Mouse (Mus musculus) midbrain, embryonic 16.5 days (tissue): ENCODE measurements around the gene Ptprt. TPM values are rescaled to one million over a fixed set of nuclear protein-coding genes. Genes with fewer than 3 reads are reported as not detected.
A peak's percentile ranks its signal among the peaks of the same experiment; 100 is the strongest.
"Not testable (repeated sequence)": the region's sequence is repeated elsewhere in the genome, so short reads cannot be mapped to it uniquely, and the experiment has no call there.

Experiments used
- ATAC-seq: fragments of 200-750 bp; cut with Nextera tagmentation; 2 replicates; pipeline ENCODE4 v1.8.0; 2017; ENCODE audit warnings: moderate TSS enrichment
- H3K27ac ChIP-seq: fragments of 300-500 bp; sonication (generic); 2 replicates; pipeline ENCODE4 v1.5.1; 2014; ENCODE audit warnings: mild to moderate bottlenecking, low read length, mixed read lengths
- H3K27me3 ChIP-seq: fragments of 300-500 bp; sonication (generic); 2 replicates; pipeline ENCODE4 v1.6.1; 2014; ENCODE audit warnings: low read depth, low read length, mixed read lengths; ENCODE audit not compliant: control insufficient read depth, insufficient read depth
- H3K36me3 ChIP-seq: fragments of 300-500 bp; sonication (generic); 2 replicates; pipeline ENCODE4 v1.6.1; 2014; ENCODE audit warnings: mild to moderate bottlenecking, low read length, moderate library complexity, mixed read lengths; ENCODE audit not compliant: control insufficient read depth, insufficient read depth
- H3K4me1 ChIP-seq: fragments of 300-500 bp; sonication (generic); 2 replicates; pipeline ENCODE4 v1.6.1; 2014; ENCODE audit warnings: mild to moderate bottlenecking, low read length, mixed read lengths; ENCODE audit not compliant: control insufficient read depth, insufficient read depth
- H3K4me2 ChIP-seq: fragments of 300-500 bp; sonication (generic); 2 replicates; pipeline ENCODE4 v1.6.1; 2014; ENCODE audit warnings: mild to moderate bottlenecking, low read length, mixed read lengths
- H3K4me3 ChIP-seq: fragments of 300-500 bp; sonication (generic); 2 replicates; pipeline ENCODE4 v1.5.1; 2014; ENCODE audit warnings: low read depth, mild to moderate bottlenecking, low read length, moderate library complexity, mixed read lengths
- H3K9ac ChIP-seq: fragments of 300-500 bp; sonication (generic); 2 replicates; pipeline ENCODE4 v1.6.1; 2014; ENCODE audit warnings: low read depth, low read length, mixed read lengths
- H3K9me3 ChIP-seq: fragments of 300-500 bp; sonication (generic); replicated peaks from 2 replicates; pipeline ENCODE4 v1.6.1; 2014; ENCODE audit warnings: mild to moderate bottlenecking, low read length, mixed read lengths; ENCODE audit not compliant: control insufficient read depth, poor library complexity, severe bottlenecking
- WGBS: fragments of 180-500 bp; shearing (Covaris S2); extraction: QIAGEN DNeasy Blood & Tissue Kit; methylation state at CpG from one replicate; pipeline ENCODE4 v1.1.7; 2014; 5-methylcytosine and 5-hydroxymethylcytosine counted together
- polyA plus RNA-seq: library from polyadenylated mRNA; unstranded; fragments of >200 nt; fragmentation: Nextera tagmentation; extraction: Ambion mirVana; gene quantifications from 2 replicates; pipeline ENCODE4 v1.2.1, GENCODE M21; 2015

Ptprt gene
- polyA plus RNA-seq, 1 experiment from 2014 or later, result 12.4 TPM

GRCm38 (mm10) chr2:161547318-161547717 lies 1113.6 kb downstream of the Ptprt start:
- peak; percentile 75 for ATAC-seq
- H3K4me1 ChIP-seq, result no peaks in the 10 kb centered on the region; the same call in 1 of the 2 replicates
- no peak overlapping the region for H3K4me3 ChIP-seq
- H3K4me2 ChIP-seq, result no peak overlapping the region
- H3K27ac ChIP-seq, result no peak overlapping the region
- no peaks in the 10 kb centered on the region for H3K27me3 ChIP-seq
- no peaks in the 10 kb centered on the region for H3K36me3 ChIP-seq
- H3K9ac ChIP-seq, result no peak overlapping the region
- WGBS, result 46% methylated on average over 5 of the region's 5 CpGs
- no peaks in the 10 kb centered on the region for H3K9me3 ChIP-seq

GRCm38 (mm10) chr2:161545406-161545805 lies 1115.5 kb downstream of the Ptprt start:
- WGBS, result 92% methylated on average over 4 of the region's 4 CpGs
- no peak overlapping the region for H3K4me2 ChIP-seq
- H3K9me3 ChIP-seq, result no peaks in the 10 kb centered on the region
- no peak overlapping the region for H3K9ac ChIP-seq
- no peak overlapping the region for H3K27ac ChIP-seq
- ATAC-seq, result no peak
- H3K27me3 ChIP-seq, result no peaks in the 10 kb centered on the region
- no peak overlapping the region for H3K4me3 ChIP-seq
- H3K36me3 ChIP-seq, result no peaks in the 10 kb centered on the region
- H3K4me1 ChIP-seq, result no peaks in the 10 kb centered on the region; the same call in 1 of the 2 replicates

GRCm38 (mm10) chr2:161534151-161534550 lies 1126.8 kb downstream of the Ptprt start:
- H3K36me3 ChIP-seq, result 0 out of 2 replicates have a peak, but pooled peaks cover 2% of the 10 kb centered on the region
- no peak overlapping the region for H3K9ac ChIP-seq
- no peak overlapping the region for H3K4me3 ChIP-seq
- H3K9me3 ChIP-seq, result no peaks in the 10 kb centered on the region
- 94% methylated on average over 7 of the region's 7 CpGs for WGBS
- H3K27me3 ChIP-seq, result no peaks in the 10 kb centered on the region
- no peak for ATAC-seq
- no peak overlapping the region for H3K27ac ChIP-seq
- H3K4me1 ChIP-seq, result no peaks in the 10 kb centered on the region
- H3K4me2 ChIP-seq, result no peak overlapping the region

GRCm38 (mm10) chr2:161527192-161527591 lies 1133.8 kb downstream of the Ptprt start:
- H3K36me3 ChIP-seq, result no peaks in the 10 kb centered on the region
- no peak for ATAC-seq
- WGBS, result 80% methylated on average over 1 of the region's 1 CpGs

GRCm38 (mm10) chr2:161519671-161520070 lies 1141.3 kb downstream of the Ptprt start:
- WGBS, result 72% methylated on average over 2 of the region's 2 CpGs
- Histone ChIP-seq H3K27me3 (no peaks in the 10 kb centered on the region), H3K27ac (no peak overlapping the region), H3K9ac (no peak overlapping the region), H3K4me2 (no peak overlapping the region), H3K4me3 (no peak overlapping the region), H3K4me1 (no peaks in the 10 kb centered on the region), H3K36me3 (no peaks in the 10 kb centered on the region), H3K9me3 (no peaks in the 10 kb centered on the region)
- no peak for ATAC-seq

More at GRCm38 (mm10) chr2:161527192-161527591, 1133.8 kb downstream of the Ptprt start:
- no peak overlapping the region for H3K27ac ChIP-seq
- H3K9me3 ChIP-seq, result no peaks in the 10 kb centered on the region
- H3K9ac ChIP-seq, result no peak overlapping the region
- no peak overlapping the region for H3K4me3 ChIP-seq
- no peaks in the 10 kb centered on the region for H3K27me3 ChIP-seq
- no peaks in the 10 kb centered on the region for H3K4me1 ChIP-seq
- no peak overlapping the region for H3K4me2 ChIP-seq

- H3K27me3 ChIP-seq, result no peaks in the 10 kb centered on the region
- no peak overlapping the region for H3K9ac ChIP-seq
- H3K9me3 ChIP-seq, result no peaks in the 10 kb centered on the region
- WGBS, result 43% methylated on average over 5 of the region's 5 CpGs
- H3K36me3 ChIP-seq, result no peaks in the 10 kb centered on the region
- no peak overlapping the region for H3K4me3 ChIP-seq
- ATAC-seq, result no peak
- no peaks in the 10 kb centered on the region for H3K4me1 ChIP-seq
- no peak overlapping the region for H3K27ac ChIP-seq
- H3K4me2 ChIP-seq, result no peak overlapping the region
These were observed 1144.0 kb downstream of the Ptprt start for GRCm38 (mm10) chr2:161516921-161517320.

GRCm38 (mm10) chr2:161513256-161513655 lies 1147.7 kb downstream of the Ptprt start:
- no peak overlapping the region for H3K4me3 ChIP-seq
- H3K9me3 ChIP-seq, result no peaks in the 10 kb centered on the region
- peaks cover 12% of the 10 kb centered on the region for H3K4me1 ChIP-seq
- H3K9ac ChIP-seq, result no peak overlapping the region
- 81% methylated on average over 1 of the region's 1 CpGs for WGBS
- H3K4me2 ChIP-seq, result no peak overlapping the region
- no peaks in the 10 kb centered on the region for H3K27me3 ChIP-seq
- no peak overlapping the region for H3K27ac ChIP-seq
- no peak for ATAC-seq
- H3K36me3 ChIP-seq, result no peaks in the 10 kb centered on the region

GRCm38 (mm10) chr2:161511880-161512570 lies 1148.9 kb downstream of the Ptprt start:
- 27% methylated on average over 5 of the region's 15 CpGs for WGBS
- H3K9me3 ChIP-seq, H3K27ac ChIP-seq, H3K27me3 ChIP-seq, H3K4me2 ChIP-seq, H3K9ac ChIP-seq, H3K4me3 ChIP-seq, H3K36me3 ChIP-seq: not testable (repeated sequence)
- H3K4me1 ChIP-seq, result peaks cover 12% of the 10 kb centered on the region
- peak; percentile 70 for ATAC-seq

- Histone ChIP-seq H3K9me3 (no peaks in the 10 kb centered on the region), H3K9ac (peak overlapping the region; percentile 50), H3K4me3 (peak overlapping the region; percentile 35), H3K4me2 (peak overlapping the region; percentile 66), H3K4me1 (peaks cover 12% of the 10 kb centered on the region), H3K27me3 (no peaks in the 10 kb centered on the region), H3K27ac (no peak overlapping the region), H3K36me3 (no peaks in the 10 kb centered on the region)
- ATAC-seq, result no peak
- 14% methylated on average over 8 of the region's 8 CpGs for WGBS
These were observed 1149.7 kb downstream of the Ptprt start for GRCm38 (mm10) chr2:161511101-161511759.
